Mouse (Mus musculus) CH12.LX (cell line): ENCODE measurements around the gene Angel2. TPM values are rescaled to one million over a fixed set of nuclear protein-coding genes. Genes with fewer than 3 reads are reported as not detected.

Experiments
- DNase-seq: peaks from one replicate; pipeline ENCODE4 v3.0.0-alpha.2; 2013; ENCODE audit errors: extremely low read depth
- H3K27ac ChIP-seq: 2 replicates; pipeline ENCODE4 v1.5.1; 2012; ENCODE audit warnings: low read depth, mild to moderate bottlenecking, control low read depth, moderate library complexity; ENCODE audit not compliant: insufficient read depth
- H3K27me3 ChIP-seq: replicated peaks from 2 replicates; pipeline ENCODE3; 2012; ENCODE audit warnings: inconsistent platforms
- H3K36me3 ChIP-seq, 2 experiments: replicated peaks in 1 of 2; 2 replicates each; pipeline versions ENCODE3 to v1.6.1; 2012; ENCODE audit warnings: inconsistent platforms in 1 of 2, low read length in 1 of 2, mild to moderate bottlenecking in 1 of 2, mixed read lengths in 1 of 2, moderate library complexity in 1 of 2; ENCODE audit not compliant: control insufficient read depth in 1 of 2, insufficient read depth in 1 of 2
- H3K4me1 ChIP-seq, 2 experiments: 2 replicates each; pipeline ENCODE4 v1.6.1; 2012; ENCODE audit warnings: inconsistent platforms in 1 of 2, moderate library complexity in 1 of 2; ENCODE audit not compliant: insufficient read depth in 2 of 2, control insufficient read depth in 1 of 2
- H3K4me2 ChIP-seq: 2 replicates; pipeline ENCODE4 v1.6.1; 2012; ENCODE audit warnings: low read depth, mild to moderate bottlenecking, control low read depth; ENCODE audit not compliant: poor library complexity, insufficient read depth, severe bottlenecking
- H3K4me3 ChIP-seq, 3 experiments: fragments of 150-350 bp in 1 of 3; sonication (generic) in 1 of 3; replicated peaks in 1 of 3; 2 replicates each; pipeline versions ENCODE3 to v1.5.1; 2011 to 2012; ENCODE audit warnings: low read depth in 2 of 3, low read length in 2 of 3, mild to moderate bottlenecking in 2 of 3, moderate library complexity in 2 of 3, control low read depth in 1 of 3, improper control_type of control experiment in 1 of 3, inconsistent platforms in 1 of 3, mixed read lengths in 1 of 3; ENCODE audit not compliant: poor library complexity in 1 of 3
- H3K79me2 ChIP-seq: replicated peaks from 2 replicates; pipeline ENCODE4 v1.6.1; 2012; ENCODE audit warnings: mild to moderate bottlenecking, moderate library complexity; ENCODE audit not compliant: control insufficient read depth, poor library complexity, insufficient read depth, severe bottlenecking; ENCODE audit errors: extremely low read depth
- H3K9ac ChIP-seq: 2 replicates; pipeline ENCODE4 v1.6.1; 2012; ENCODE audit warnings: low read depth, mild to moderate bottlenecking, control low read depth, moderate library complexity; ENCODE audit not compliant: insufficient read depth
- H3K9me3 ChIP-seq: replicated peaks from 2 replicates; pipeline ENCODE3; 2012; ENCODE audit warnings: low read length, inconsistent platforms, mixed read lengths
- CHD1 ChIP-seq: IDR thresholded peaks from 2 replicates; pipeline ENCODE4 v1.6.1; 2012; ENCODE audit warnings: low read depth, low read length, improper control_type of control experiment, inconsistent platforms
- CTCF ChIP-seq, 2 experiments: IDR thresholded peaks in 1 of 2; conservative IDR thresholded peaks in 1 of 2; 2 replicates each; pipeline ENCODE4 v1.5.1; 2011 to 2012; ENCODE audit warnings: low read depth in 2 of 2, low read length in 2 of 2, improper control_type of control experiment in 1 of 2, inconsistent platforms in 1 of 2, mild to moderate bottlenecking in 1 of 2, moderate library complexity in 1 of 2
- E2F4 ChIP-seq: IDR thresholded peaks from 2 replicates; pipeline ENCODE4 v1.6.1; 2011; ENCODE audit warnings: low read depth, low read length, improper control_type of control experiment; ENCODE audit not compliant: insufficient replicate concordance
- ETS1 ChIP-seq: conservative IDR thresholded peaks from 2 replicates; pipeline ENCODE4 v1.6.1; 2012; ENCODE audit warnings: low read depth, mild to moderate bottlenecking, inconsistent platforms, low read length, improper control_type of control experiment, moderate library complexity
- GABPA ChIP-seq: IDR thresholded peaks from 2 replicates; pipeline ENCODE4 v1.6.1; 2012; ENCODE audit warnings: low read depth, low read length, improper control_type of control experiment, inconsistent platforms; ENCODE audit not compliant: insufficient replicate concordance
- IRF4 ChIP-seq: IDR thresholded peaks from 2 replicates; pipeline ENCODE4 v1.6.1; 2014; ENCODE audit warnings: low read depth, mild to moderate bottlenecking, inconsistent platforms, low read length, improper control_type of control experiment
- JUND ChIP-seq: conservative IDR thresholded peaks from 2 replicates; pipeline ENCODE4 v1.6.1; 2011; ENCODE audit warnings: low read depth, low read length, improper control_type of control experiment
- MAX ChIP-seq: IDR thresholded peaks from 2 replicates; pipeline ENCODE4 v1.6.1; 2011; ENCODE audit warnings: low read length, improper control_type of control experiment
- NRF1 ChIP-seq: IDR thresholded peaks from 2 replicates; pipeline ENCODE4 v1.6.1; 2014; ENCODE audit warnings: low read depth, mild to moderate bottlenecking, inconsistent platforms, low read length, improper control_type of control experiment, moderate library complexity
- PAX5 ChIP-seq: IDR thresholded peaks from 2 replicates; pipeline ENCODE4 v1.6.1; 2012; ENCODE audit warnings: low read length, inconsistent platforms, mixed read lengths
- POLR2A ChIP-seq: IDR thresholded peaks from 2 replicates; pipeline ENCODE4 v1.6.1; 2011; ENCODE audit warnings: low read depth, mild to moderate bottlenecking, improper control_type of control experiment, low read length
- POLR2AphosphoS2 ChIP-seq: IDR thresholded peaks from 2 replicates; pipeline ENCODE4 v1.6.1; 2011; ENCODE audit warnings: low read depth, low read length, improper control_type of control experiment
- RAD21 ChIP-seq: IDR thresholded peaks from 2 replicates; pipeline ENCODE4 v1.6.1; 2011; ENCODE audit warnings: low read depth, mild to moderate bottlenecking, low read length, improper control_type of control experiment, moderate library complexity
- SIN3A ChIP-seq: IDR thresholded peaks from 2 replicates; pipeline ENCODE4 v1.6.1; 2012; ENCODE audit warnings: low read length, improper control_type of control experiment, inconsistent platforms
- SMC3 ChIP-seq: IDR thresholded peaks from 2 replicates; pipeline ENCODE4 v1.6.1; 2011; ENCODE audit warnings: low read depth, low read length, improper control_type of control experiment
- USF1 ChIP-seq: IDR thresholded peaks from 2 replicates; pipeline ENCODE4 v1.6.1; 2014; ENCODE audit warnings: low read depth, mild to moderate bottlenecking, inconsistent platforms, low read length, improper control_type of control experiment
- ZC3H11A ChIP-seq: IDR thresholded peaks from 2 replicates; pipeline ENCODE4 v1.6.1; 2012; ENCODE audit warnings: low read depth, mild to moderate bottlenecking, inconsistent platforms, low read length, improper control_type of control experiment
- ZKSCAN1 ChIP-seq: IDR thresholded peaks from 2 replicates; pipeline ENCODE4 v1.6.1; 2012; ENCODE audit warnings: low read depth, inconsistent platforms, low read length, improper control_type of control experiment, borderline replicate concordance
- ZNF384 ChIP-seq: IDR thresholded peaks from 2 replicates; pipeline ENCODE4 v1.6.1; 2012; ENCODE audit warnings: low read depth, low read length, improper control_type of control experiment, inconsistent platforms
- dilution Hi-C: fragments of 300-500 bp; cut with MboI; formaldehyde crosslinking; loops from 2 replicates; pipeline ENCODE4 v1.14.3; 2020; ENCODE audit warnings: low sequenced_read_pairs; ENCODE audit not compliant: extremely low pct_unique_long_range_greater_than_20kb, extremely low pct_ligation_motif_present
- in situ Hi-C: fragments of 300-500 bp; cut with MboI; formaldehyde crosslinking; loops from 3 replicates; pipeline ENCODE4 v1.14.3; 2019; ENCODE audit warnings: low sequenced_read_pairs, low pct_ligation_motif_present, low pct_unique_long_range_greater_than_20kb, mixed read lengths
- polyA plus RNA-seq: library from polyadenylated mRNA; unstranded; fragments of >175 nt; gene quantifications from 2 replicates; pipeline ENCODE4 v1.2.1, GENCODE M21; 2012; ENCODE audit warnings: low read depth; ENCODE audit not compliant: insufficient read length
- total RNA-seq, 2 experiments: library from RNA; depleted of rRNA; stranded (reverse); fragments of 300-350 nt in 1 of 2; fragments of >200 nt in 1 of 2; gene quantifications; 2 replicates each; pipeline ENCODE4 v1.2.3; 2012 to 2014

The Angel2 gene
- total and polyA plus RNA-seq, 3 experiments, result 24.4 to 49.9 (median 34.8) TPM

DNA sequence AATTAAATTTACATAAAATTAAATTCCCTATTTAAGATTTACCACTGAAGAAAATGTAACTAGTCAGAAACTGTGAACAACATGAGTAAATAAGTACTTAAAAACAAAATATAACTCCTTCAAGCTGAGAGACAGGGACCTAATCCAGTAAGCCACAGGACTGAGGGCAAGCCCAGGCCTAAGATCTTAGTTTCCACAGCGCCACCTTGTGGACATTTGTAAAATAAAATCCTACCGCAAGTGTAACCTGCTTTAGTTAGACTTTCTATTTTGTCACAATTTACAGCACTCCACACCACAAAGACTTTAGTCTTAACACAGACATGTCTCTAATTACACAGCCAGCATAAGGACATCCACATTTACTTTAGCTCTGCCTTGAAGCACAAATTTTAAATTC, 43.5 kb upstream of the Angel2 start:
- in situ Hi-C loops (no loop called here), dilution Hi-C loops (no loop called here)
- no peaks in the 10 kb centered on the region for H3K79me2 ChIP-seq

DNA sequence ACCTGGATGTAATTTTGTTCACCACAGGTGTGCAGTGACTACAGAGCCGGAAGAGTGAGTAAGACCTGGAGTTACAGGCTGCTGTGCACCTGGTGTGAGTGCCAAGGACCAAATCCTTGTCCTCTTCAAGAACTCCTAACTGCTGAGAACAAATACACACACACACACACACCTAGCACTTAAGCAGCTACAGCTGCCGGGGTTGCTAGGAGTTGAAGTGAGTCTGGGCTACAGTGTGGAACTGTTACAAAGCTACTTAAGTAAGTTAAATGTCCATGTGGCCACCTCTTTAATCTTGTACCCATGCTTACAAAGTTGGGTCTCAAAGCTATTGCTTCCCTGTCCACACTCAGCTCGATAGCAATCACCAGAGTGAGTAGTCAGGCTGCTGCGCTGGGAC, 38.9 kb upstream of the Angel2 start:
- H3K4me1 ChIP-seq, result no peaks in the 10 kb centered on the region
- no peak overlapping the region for H3K4me2 ChIP-seq
- in situ Hi-C loops, result no loop called here
- DNase-seq, result no peak
- no peaks in the 10 kb centered on the region for H3K27me3 ChIP-seq
- no peak overlapping the region for H3K27ac ChIP-seq
- dilution Hi-C loops, result no loop called here
- H3K4me3 ChIP-seq, result no peak overlapping the region
- H3K9me3 ChIP-seq, result no peaks in the 10 kb centered on the region
- H3K9ac ChIP-seq, result no peak overlapping the region
- no peak for TF ChIP-seq CHD1
- TF ChIP-seq POLR2AphosphoS2, result no peak
- no peak for TF ChIP-seq SIN3A
- no peak for TF ChIP-seq POLR2A
- TF ChIP-seq JUND, result no peak
- TF ChIP-seq ZKSCAN1, result no peak
- TF ChIP-seq GABPA, result no peak
- no peak for TF ChIP-seq MAX
- TF ChIP-seq NRF1, result no peak
- no peak for TF ChIP-seq USF1
- TF ChIP-seq IRF4, result no peak
- TF ChIP-seq PAX5, result no peak
- TF ChIP-seq ETS1, result no peak
- TF ChIP-seq ZNF384, result no peak
- no peak for TF ChIP-seq ZC3H11A
- no peak for TF ChIP-seq RAD21
- TF ChIP-seq E2F4, result no peak
- H3K36me3 ChIP-seq, result peaks cover 15 to 72% of the 10 kb centered on the region in 2 experiments
- H3K79me2 ChIP-seq, result no peaks in the 10 kb centered on the region

More for the DNA sequence above, 43.5 kb upstream of the Angel2 start:
- DNase-seq, result peak; percentile 77
- TF ChIP-seq SMC3 (peak; percentile 80), CTCF (conservative IDR thresholded peaks at IDR 0.05 in 1 of 2, IDR thresholded peaks at IDR 0.05 in 1 of 2; ENCODE audit: low read depth in 2 of 2, low read length in 2 of 2) (peak; percentile 64 to 78), GABPA (no peak), POLR2AphosphoS2 (no peak), RAD21 (peak; percentile 66), SIN3A (no peak)
- Histone ChIP-seq H3K27ac (no peak overlapping the region), H3K4me2 (no peak overlapping the region), H3K36me3 (peaks cover 20 to 67% of the 10 kb centered on the region in 2 experiments), H3K9ac (no peak overlapping the region), H3K4me1 (peaks cover 0 to 6% of the 10 kb centered on the region in 2 experiments; a peak in 1 of 4 replicates), H3K27me3 (no peaks in the 10 kb centered on the region), H3K9me3 (no peaks in the 10 kb centered on the region), H3K4me3 (no peak overlapping the region)
